Mouse (Mus musculus): ENCODE measurements at regions not wholly inside any gene's neighbourhood (a gene's known extent, or its start where the extent isn't known, plus 50 kb on each side); places are given as distances from the start of the nearest gene placed in this dataset.

- Histone ChIP-seq H3K4me1 (ENCODE audit: control insufficient read depth, insufficient read depth, low read length) (no peaks in the 10 kb centered on the region), H3K36me3 (ENCODE audit: control insufficient read depth, insufficient read depth, low read length) (no peaks in the 10 kb centered on the region), H3K9ac (replicated peaks; ENCODE audit: low read length) (no peak overlapping the region), H3K4me2 (ENCODE audit: low read length) (no peak overlapping the region), H3K4me3 (replicated peaks; ENCODE audit: low read depth, low read length) (no peak overlapping the region), H3K27me3 (ENCODE audit: control insufficient read depth, insufficient read depth, low read length) (no peaks in the 10 kb centered on the region), H3K9me3 (ENCODE audit: control insufficient read depth, low read length) (no peaks in the 10 kb centered on the region), H3K27ac (replicated peaks; ENCODE audit: low read depth, low read length) (no peak overlapping the region)
- 79% methylated on average over 2 of the region's 2 CpGs for WGBS
- no peak for ATAC-seq (ENCODE audit: low FRiP score, low TSS enrichment)
- DNase-seq, result no peak
These were observed 119.8 kb upstream of the Pmfbp1 start for GRCm38 (mm10) chr8:109373977-109374376.

- H3K4me1 ChIP-seq (ENCODE audit: control insufficient read depth, insufficient read depth, low read length), result no peaks in the 10 kb centered on the region
- H3K4me2 ChIP-seq (ENCODE audit: low read length), result no peak overlapping the region
- no peaks in the 10 kb centered on the region for H3K9me3 ChIP-seq (ENCODE audit: control insufficient read depth, low read length)
- ATAC-seq (ENCODE audit: low FRiP score, low TSS enrichment) (no peak), DNase-seq (no peak)
- no peaks in the 10 kb centered on the region for H3K36me3 ChIP-seq (ENCODE audit: control insufficient read depth, insufficient read depth, low read length)
- no peak overlapping the region for H3K27ac ChIP-seq (replicated peaks; ENCODE audit: low read depth, low read length)
- no peaks in the 10 kb centered on the region for H3K27me3 ChIP-seq (ENCODE audit: control insufficient read depth, insufficient read depth, low read length)
- WGBS, result 95% methylated on average over 3 of the region's 3 CpGs
- no peak overlapping the region for H3K9ac ChIP-seq (replicated peaks; ENCODE audit: low read length)
- no peak overlapping the region for H3K4me3 ChIP-seq (replicated peaks; ENCODE audit: low read depth, low read length)
These were observed 108.9 kb upstream of the Pmfbp1 start for GRCm38 (mm10) chr8:109384881-109385280.

- 72% methylated on average over 6 of the region's 6 CpGs for whole genome bisulfite sequencing
These were observed 98.5 kb upstream of the Pmfbp1 start for GRCm38 (mm10) chr8:109395133-109395855.

GRCm38 (mm10) chr8:109399616-109400015, 94.2 kb upstream of the Pmfbp1 start:
- Histone ChIP-seq H3K4me2 (ENCODE audit: low read length) (peak overlapping the region; percentile 11; the same call in 1 of the 2 replicates), H3K27me3 (ENCODE audit: control insufficient read depth, insufficient read depth, low read length) (no peaks in the 10 kb centered on the region), H3K27ac (replicated peaks; ENCODE audit: low read depth, low read length) (peak overlapping the region; percentile 57), H3K4me1 (ENCODE audit: control insufficient read depth, insufficient read depth, low read length) (peaks cover 13% of the 10 kb centered on the region), H3K4me3 (replicated peaks; ENCODE audit: low read depth, low read length) (no peak overlapping the region), H3K9ac (replicated peaks; ENCODE audit: low read length) (no peak overlapping the region; the same call in 1 of the 2 replicates), H3K36me3 (ENCODE audit: control insufficient read depth, insufficient read depth, low read length) (no peaks in the 10 kb centered on the region), H3K9me3 (ENCODE audit: control insufficient read depth, low read length) (no peaks in the 10 kb centered on the region)
- WGBS, result 52% methylated on average over 11 of the region's 11 CpGs
- DNase-seq (peak; percentile 53), ATAC-seq (ENCODE audit: low FRiP score, low TSS enrichment) (no peak)

More at GRCm38 (mm10) chr8:109395133-109395855, 98.5 kb upstream of the Pmfbp1 start:
- no peak for ATAC-seq (ENCODE audit: low FRiP score, low TSS enrichment)
- Histone ChIP-seq H3K9ac (replicated peaks; ENCODE audit: low read length) (no peak overlapping the region), H3K4me2 (ENCODE audit: low read length) (no peak overlapping the region), H3K4me1 (ENCODE audit: control insufficient read depth, insufficient read depth, low read length) (peaks cover 11% of the 10 kb centered on the region), H3K27me3 (ENCODE audit: control insufficient read depth, insufficient read depth, low read length) (no peaks in the 10 kb centered on the region), H3K36me3 (ENCODE audit: control insufficient read depth, insufficient read depth, low read length) (no peaks in the 10 kb centered on the region), H3K9me3 (ENCODE audit: control insufficient read depth, low read length) (no peaks in the 10 kb centered on the region), H3K4me3 (replicated peaks; ENCODE audit: low read depth, low read length) (no peak overlapping the region), H3K27ac (replicated peaks; ENCODE audit: low read depth, low read length) (no peak overlapping the region)
- no peak for DNase-seq

GRCm38 (mm10) chr8:109400192-109400591, 93.6 kb upstream of the Pmfbp1 start:
- DNase-seq, result no peak
- Histone ChIP-seq H3K36me3 (ENCODE audit: control insufficient read depth, insufficient read depth, low read length) (no peaks in the 10 kb centered on the region), H3K4me2 (ENCODE audit: low read length) (peak overlapping the region; percentile 11; the same call in 1 of the 2 replicates), H3K4me1 (ENCODE audit: control insufficient read depth, insufficient read depth, low read length) (peaks cover 13% of the 10 kb centered on the region), H3K9me3 (ENCODE audit: control insufficient read depth, low read length) (no peaks in the 10 kb centered on the region), H3K4me3 (replicated peaks; ENCODE audit: low read depth, low read length) (no peak overlapping the region), H3K27ac (replicated peaks; ENCODE audit: low read depth, low read length) (peak overlapping the region; percentile 57; the same call in 1 of the 2 replicates), H3K27me3 (ENCODE audit: control insufficient read depth, insufficient read depth, low read length) (no peaks in the 10 kb centered on the region), H3K9ac (replicated peaks; ENCODE audit: low read length) (no peak overlapping the region)
- no peak for ATAC-seq (ENCODE audit: low FRiP score, low TSS enrichment)
- WGBS, result 94% methylated on average over 5 of the region's 5 CpGs

DNA sequence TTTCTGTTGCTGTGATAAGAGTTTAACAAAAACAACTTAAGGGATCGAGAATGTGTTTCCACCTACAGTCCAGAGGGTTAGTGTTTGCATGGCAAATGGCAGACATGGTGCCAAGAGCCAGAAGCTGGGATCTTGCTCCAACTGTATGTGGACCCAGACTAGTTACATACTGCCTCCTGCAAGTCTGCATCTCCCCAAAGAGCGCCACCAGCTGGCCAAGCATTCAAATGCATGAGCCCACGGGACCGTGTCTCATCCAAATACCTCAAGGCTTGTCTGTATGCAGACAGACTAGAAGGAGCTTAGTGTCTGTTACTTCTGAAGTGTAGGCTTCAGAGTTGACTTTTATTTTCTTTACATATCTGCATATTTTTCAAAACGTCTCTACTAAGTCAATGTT, 85.9 kb upstream of the Pmfbp1 start:
- DNase-seq, result peak; percentile 43
- 58% methylated on average over 5 of the region's 5 CpGs for WGBS

DNA sequence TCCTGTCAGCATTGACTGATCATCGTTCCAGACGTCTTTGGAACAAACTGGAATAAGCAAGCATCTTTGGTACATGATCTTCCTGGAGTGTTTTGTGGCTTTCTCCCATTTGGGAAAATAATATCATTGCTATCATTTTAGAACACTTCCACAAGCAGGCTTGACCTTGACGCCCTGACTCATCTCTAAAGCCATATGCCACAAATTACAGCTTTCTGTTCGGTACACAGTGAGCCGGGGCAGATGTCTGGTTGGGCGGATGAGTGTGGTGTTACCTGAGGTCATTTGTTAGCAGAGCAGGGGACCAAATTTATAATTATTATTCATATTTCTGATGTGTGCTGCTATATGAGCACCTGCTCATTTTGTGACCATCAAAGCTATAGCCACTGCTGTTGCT, 83.3 kb upstream of the Pmfbp1 start:
- no peak overlapping the region for H3K9ac ChIP-seq (replicated peaks; ENCODE audit: low read length)
- no peak overlapping the region for H3K27ac ChIP-seq (replicated peaks; ENCODE audit: low read depth, low read length)
- 86% methylated on average over 6 of the region's 6 CpGs for WGBS
- ATAC-seq (ENCODE audit: low FRiP score, low TSS enrichment) (no peak), DNase-seq (no peak)
- H3K4me3 ChIP-seq (replicated peaks; ENCODE audit: low read depth, low read length), result no peak overlapping the region
- no peak overlapping the region for H3K4me2 ChIP-seq (ENCODE audit: low read length)
- no peaks in the 10 kb centered on the region for H3K36me3 ChIP-seq (ENCODE audit: control insufficient read depth, insufficient read depth, low read length)
- H3K27me3 ChIP-seq (ENCODE audit: control insufficient read depth, insufficient read depth, low read length), result no peaks in the 10 kb centered on the region
- H3K4me1 ChIP-seq (ENCODE audit: control insufficient read depth, insufficient read depth, low read length), result peaks cover 3% of the 10 kb centered on the region
- H3K9me3 ChIP-seq (ENCODE audit: control insufficient read depth, low read length), result no peaks in the 10 kb centered on the region

More for the DNA sequence above, 85.9 kb upstream of the Pmfbp1 start:
- no peak for ATAC-seq (ENCODE audit: low FRiP score, low TSS enrichment)
- H3K9me3 ChIP-seq (ENCODE audit: control insufficient read depth, low read length), result no peaks in the 10 kb centered on the region
- H3K4me2 ChIP-seq (ENCODE audit: low read length), result no peak overlapping the region
- H3K27ac ChIP-seq (replicated peaks; ENCODE audit: low read depth, low read length), result no peak overlapping the region
- no peaks in the 10 kb centered on the region for H3K4me1 ChIP-seq (ENCODE audit: control insufficient read depth, insufficient read depth, low read length)
- H3K4me3 ChIP-seq (replicated peaks; ENCODE audit: low read depth, low read length), result no peak overlapping the region
- no peaks in the 10 kb centered on the region for H3K36me3 ChIP-seq (ENCODE audit: control insufficient read depth, insufficient read depth, low read length)
- no peaks in the 10 kb centered on the region for H3K27me3 ChIP-seq (ENCODE audit: control insufficient read depth, insufficient read depth, low read length)
- no peak overlapping the region for H3K9ac ChIP-seq (replicated peaks; ENCODE audit: low read length)

DNA sequence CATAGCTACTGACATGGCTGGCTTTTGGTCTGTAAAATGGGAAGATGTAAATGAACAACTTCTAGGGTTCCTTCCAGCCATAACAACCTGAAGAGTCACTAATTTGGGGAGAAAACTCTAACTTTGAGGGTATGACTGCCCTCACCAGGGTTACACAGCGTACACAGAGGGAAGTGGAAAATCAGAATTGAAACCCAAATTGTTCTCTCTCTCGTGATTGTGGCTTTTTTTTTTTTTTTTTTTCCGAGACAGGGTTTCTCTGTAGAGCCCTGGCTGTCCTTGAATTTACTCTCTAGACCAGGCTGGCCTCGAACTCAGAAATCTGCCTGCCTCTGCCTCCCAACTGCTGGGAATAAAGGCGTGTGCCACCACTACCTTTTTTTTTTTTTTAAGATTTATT, 80.4 kb upstream of the Pmfbp1 start:
- WGBS, result 92% methylated on average over 5 of the region's 5 CpGs
- no peak for ATAC-seq (ENCODE audit: low FRiP score, low TSS enrichment)

DNA sequence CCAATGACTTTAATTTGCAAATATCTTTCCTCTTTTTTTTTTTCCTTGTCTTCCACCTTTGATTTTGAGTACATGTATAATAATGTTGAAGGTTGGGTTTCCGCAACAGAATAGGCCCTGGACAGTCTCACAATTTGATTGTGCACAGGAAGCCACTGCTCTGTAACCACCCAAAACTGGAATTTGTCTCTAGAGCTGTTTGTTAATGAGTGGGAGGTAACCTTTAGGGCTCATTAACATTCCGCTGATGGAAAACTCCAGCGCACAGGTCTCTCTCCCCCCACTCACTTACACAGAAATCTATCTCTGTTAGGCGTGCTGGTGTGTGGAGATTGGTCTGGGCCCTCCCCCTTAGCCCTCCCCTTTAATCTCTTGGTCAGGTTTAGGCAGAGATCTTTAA, 78.5 kb upstream of the Pmfbp1 start:
- peak; percentile 22 for DNase-seq
- no peak overlapping the region for H3K4me3 ChIP-seq (replicated peaks; ENCODE audit: low read depth, low read length)
- no peaks in the 10 kb centered on the region for H3K9me3 ChIP-seq (ENCODE audit: control insufficient read depth, low read length)
- peak overlapping the region; percentile 18; the same call in 1 of the 2 replicates for H3K9ac ChIP-seq (replicated peaks; ENCODE audit: low read length)
- H3K27ac ChIP-seq (replicated peaks; ENCODE audit: low read depth, low read length), result peak overlapping the region; percentile 93
- no peak overlapping the region for H3K4me2 ChIP-seq (ENCODE audit: low read length)
- H3K36me3 ChIP-seq (ENCODE audit: control insufficient read depth, insufficient read depth, low read length), result no peaks in the 10 kb centered on the region
- no peaks in the 10 kb centered on the region for H3K27me3 ChIP-seq (ENCODE audit: control insufficient read depth, insufficient read depth, low read length)
- H3K4me1 ChIP-seq (ENCODE audit: control insufficient read depth, insufficient read depth, low read length), result peaks cover 37% of the 10 kb centered on the region
- no peak for ATAC-seq (ENCODE audit: low FRiP score, low TSS enrichment)
- WGBS, result 62% methylated on average over 4 of the region's 4 CpGs

More for the DNA sequence above, 80.4 kb upstream of the Pmfbp1 start:
- no peak overlapping the region for H3K27ac ChIP-seq (replicated peaks; ENCODE audit: low read depth, low read length)
- no peak for DNase-seq
- H3K4me3 ChIP-seq (replicated peaks; ENCODE audit: low read depth, low read length), result no peak overlapping the region
- H3K9me3 ChIP-seq (ENCODE audit: control insufficient read depth, low read length), result no peaks in the 10 kb centered on the region
- H3K36me3 ChIP-seq (ENCODE audit: control insufficient read depth, insufficient read depth, low read length), result no peaks in the 10 kb centered on the region
- H3K9ac ChIP-seq (replicated peaks; ENCODE audit: low read length), result no peak overlapping the region
- H3K4me1 ChIP-seq (ENCODE audit: control insufficient read depth, insufficient read depth, low read length), result peaks cover 25% of the 10 kb centered on the region
- H3K27me3 ChIP-seq (ENCODE audit: control insufficient read depth, insufficient read depth, low read length), result no peaks in the 10 kb centered on the region
- no peak overlapping the region for H3K4me2 ChIP-seq (ENCODE audit: low read length)
